Mouse (Mus musculus): ENCODE measurements around the gene Pcp4.

- TF ChIP-seq MYOD1 (IDR thresholded peaks at IDR 0.05; ENCODE audit: control insufficient read depth, insufficient read length, low read depth) (no peak), CTCF (IDR thresholded peaks at IDR 0.05; ENCODE audit: control insufficient read depth, insufficient read depth, insufficient read length) (no peak), MYOG (IDR thresholded peaks at IDR 0.05; ENCODE audit: control insufficient read depth, extremely low read depth, insufficient read length) (no peak), USF1 (IDR thresholded peaks at IDR 0.05; ENCODE audit: low read depth) (no peak), MAX (IDR thresholded peaks at IDR 0.05) (no peak), CEBPB (IDR thresholded peaks at IDR 0.05; ENCODE audit: low read depth) (no peak), FOSL1 (IDR thresholded peaks at IDR 0.05; ENCODE audit: insufficient read depth, low read length, poor library complexity, severe bottlenecking) (no peak)
These were observed 20.6 kb downstream of the Pcp4 start for GRCm38 (mm10) chr16:96488038-96488437.
